Mouse (Mus musculus): ENCODE results near the gene Znhit2. TPM values are rescaled to one million over a fixed set of nuclear protein-coding genes. Genes with fewer than 3 reads are reported as not detected.
A peak's percentile ranks its signal among the peaks of the same experiment; 100 is the strongest.

Gene Znhit2
- polyA plus RNA-seq, 1 experiment from 2014 or later: 27.6 TPM

GRCm38 (mm10) chr19:6073889-6074288 is 12.9 kb downstream of the Znhit2 start:
- ATAC-seq (ENCODE audit: insufficient number of reproducible peaks, insufficient read depth, low FRiP score, low read depth): no peak
- Histone ChIP-seq H3K27ac (ENCODE audit: low read length) (no peak overlapping the region), H3K27me3 (ENCODE audit: control insufficient read depth, insufficient read depth, low read length) (no peaks in the 10 kb centered on the region), H3K9ac (replicated peaks; ENCODE audit: low read depth, low read length) (no peak overlapping the region), H3K9me3 (ENCODE audit: control insufficient read depth, low read depth, low read length) (no peaks in the 10 kb centered on the region), H3K4me2 (replicated peaks; ENCODE audit: low read depth, low read length) (no peak overlapping the region), H3K4me1 (ENCODE audit: control insufficient read depth, insufficient read depth, low read length) (peaks cover 7% of the 10 kb centered on the region; the same call in 1 of the 2 replicates), H3K4me3 (ENCODE audit: low read depth, low read length) (no peak overlapping the region), H3K36me3 (ENCODE audit: control insufficient read depth, insufficient read depth, low read length) (peaks cover 25% of the 10 kb centered on the region)
- 93% methylated on average over 5 of the region's 5 CpGs for WGBS

- Histone ChIP-seq H3K36me3 (ENCODE audit: control insufficient read depth, insufficient read depth, low read length) (peaks cover 30% of the 10 kb centered on the region), H3K27me3 (ENCODE audit: control insufficient read depth, insufficient read depth, low read length) (no peaks in the 10 kb centered on the region), H3K4me3 (ENCODE audit: low read depth, low read length) (peak within 1 kb of the TSS; percentile 79), H3K9me3 (ENCODE audit: control insufficient read depth, low read depth, low read length) (no peaks in the 10 kb centered on the region), H3K4me1 (ENCODE audit: control insufficient read depth, insufficient read depth, low read length) (peaks cover 7% of the 10 kb centered on the region; the same call in 1 of the 2 replicates), H3K9ac (replicated peaks; ENCODE audit: low read depth, low read length) (peak within 1 kb of the TSS; percentile 65), H3K4me2 (replicated peaks; ENCODE audit: low read depth, low read length) (peak within 1 kb of the TSS; percentile 86), H3K27ac (ENCODE audit: low read length) (peak within 1 kb of the TSS; percentile 85)
- ATAC-seq (ENCODE audit: insufficient number of reproducible peaks, insufficient read depth, low FRiP score, low read depth): peak; percentile 84
- WGBS: 1% methylated on average over 33 of the region's 33 CpGs
Observed at GRCm38 (mm10) chr19:6076564-6077393, 15.8 kb downstream of the Znhit2 start, which contains the start of gene Vps51. TSS of gene Vps51 (minus strand) at chr19:6077231.

GRCm38 (mm10) chr19:6079983-6080480 is 19.0 kb downstream of the Znhit2 start, which contains the start of gene Tmem262:
TSS of gene Tmem262 (plus strand) at chr19:6080033.
- no peak for ATAC-seq (ENCODE audit: insufficient number of reproducible peaks, insufficient read depth, low FRiP score, low read depth)
- peaks cover 31% of the 10 kb centered on the region for H3K36me3 ChIP-seq (ENCODE audit: control insufficient read depth, insufficient read depth, low read length)
- 89% methylated on average over 12 of the region's 12 CpGs for WGBS
- peaks cover 14% of the 10 kb centered on the region for H3K4me1 ChIP-seq (ENCODE audit: control insufficient read depth, insufficient read depth, low read length)
- no peaks in the 10 kb centered on the region for H3K27me3 ChIP-seq (ENCODE audit: control insufficient read depth, insufficient read depth, low read length)
- H3K27ac ChIP-seq (ENCODE audit: low read length): no peak within 1 kb of the TSS
- H3K4me3 ChIP-seq (ENCODE audit: low read depth, low read length): no peak within 1 kb of the TSS
- no peak within 1 kb of the TSS for H3K4me2 ChIP-seq (replicated peaks; ENCODE audit: low read depth, low read length)
- no peak within 1 kb of the TSS for H3K9ac ChIP-seq (replicated peaks; ENCODE audit: low read depth, low read length)
- H3K9me3 ChIP-seq (ENCODE audit: control insufficient read depth, low read depth, low read length): no peaks in the 10 kb centered on the region

- H3K36me3 ChIP-seq (ENCODE audit: control insufficient read depth, insufficient read depth, low read length): peaks cover 34% of the 10 kb centered on the region
- no peak within 1 kb of the TSS for H3K27ac ChIP-seq (ENCODE audit: low read length)
- no peaks in the 10 kb centered on the region for H3K27me3 ChIP-seq (ENCODE audit: control insufficient read depth, insufficient read depth, low read length)
- no peaks in the 10 kb centered on the region for H3K9me3 ChIP-seq (ENCODE audit: control insufficient read depth, low read depth, low read length)
- H3K4me3 ChIP-seq (ENCODE audit: low read depth, low read length): no peak within 1 kb of the TSS
- no peak for ATAC-seq (ENCODE audit: insufficient number of reproducible peaks, insufficient read depth, low FRiP score, low read depth)
- no peak within 1 kb of the TSS for H3K4me2 ChIP-seq (replicated peaks; ENCODE audit: low read depth, low read length)
- H3K9ac ChIP-seq (replicated peaks; ENCODE audit: low read depth, low read length): no peak within 1 kb of the TSS
- H3K4me1 ChIP-seq (ENCODE audit: control insufficient read depth, insufficient read depth, low read length): peaks cover 11% of the 10 kb centered on the region
- 89% methylated on average over 9 of the region's 9 CpGs for WGBS
Observed at GRCm38 (mm10) chr19:6082156-6082555, 21.2 kb downstream of the Znhit2 start, which contains the start of gene Gm28374. TSS of gene Gm28374 (minus strand) at chr19:6082256.

GRCm38 (mm10) chr19:6084478-6085248 is 23.7 kb downstream of the Znhit2 start, which contains the start of the genes Zfpl1 and Cdca5:
TSS of gene Zfpl1 (minus strand) at chr19:6084956.
TSS of gene Cdca5 (plus strand) at chr19:6084983.
- Histone ChIP-seq H3K9me3 (ENCODE audit: control insufficient read depth, low read depth, low read length) (no peaks in the 10 kb centered on the region), H3K4me2 (replicated peaks; ENCODE audit: low read depth, low read length) (peak within 1 kb of the TSS; percentile 97), H3K36me3 (ENCODE audit: control insufficient read depth, insufficient read depth, low read length) (peaks cover 34% of the 10 kb centered on the region), H3K27ac (ENCODE audit: low read length) (peak within 1 kb of the TSS; percentile 44; the same call in 1 of the 2 replicates), H3K9ac (replicated peaks; ENCODE audit: low read depth, low read length) (peak within 1 kb of the TSS; percentile 64), H3K27me3 (ENCODE audit: control insufficient read depth, insufficient read depth, low read length) (no peaks in the 10 kb centered on the region), H3K4me1 (ENCODE audit: control insufficient read depth, insufficient read depth, low read length) (peaks cover 11% of the 10 kb centered on the region), H3K4me3 (ENCODE audit: low read depth, low read length) (peak within 1 kb of the TSS; percentile 60)
- WGBS: under 1% methylated on average over 58 of the region's 58 CpGs
- peak; percentile 89 for ATAC-seq (ENCODE audit: insufficient number of reproducible peaks, insufficient read depth, low FRiP score, low read depth)

GRCm38 (mm10) chr19:6085417-6085879 is 24.5 kb downstream of the Znhit2 start:
- Histone ChIP-seq H3K9me3 (ENCODE audit: control insufficient read depth, low read depth, low read length) (no peaks in the 10 kb centered on the region), H3K9ac (replicated peaks; ENCODE audit: low read depth, low read length) (no peak overlapping the region; the same call in 1 of the 2 replicates), H3K4me1 (ENCODE audit: control insufficient read depth, insufficient read depth, low read length) (peaks cover 11% of the 10 kb centered on the region), H3K4me3 (ENCODE audit: low read depth, low read length) (peak overlapping the region; percentile 60), H3K36me3 (ENCODE audit: control insufficient read depth, insufficient read depth, low read length) (peaks cover 36% of the 10 kb centered on the region), H3K4me2 (replicated peaks; ENCODE audit: low read depth, low read length) (peak overlapping the region; percentile 54), H3K27me3 (ENCODE audit: control insufficient read depth, insufficient read depth, low read length) (no peaks in the 10 kb centered on the region), H3K27ac (ENCODE audit: low read length) (peak overlapping the region; percentile 34; the same call in 1 of the 2 replicates)
- ATAC-seq (ENCODE audit: insufficient number of reproducible peaks, insufficient read depth, low FRiP score, low read depth): peak; percentile 79; the same call in 1 of the 2 replicates
- WGBS: under 1% methylated on average over 17 of the region's 17 CpGs

- Histone ChIP-seq H3K27ac (ENCODE audit: low read length) (no peak overlapping the region), H3K4me3 (ENCODE audit: low read depth, low read length) (no peak overlapping the region), H3K9ac (replicated peaks; ENCODE audit: low read depth, low read length) (no peak overlapping the region), H3K27me3 (ENCODE audit: control insufficient read depth, insufficient read depth, low read length) (no peaks in the 10 kb centered on the region), H3K9me3 (ENCODE audit: control insufficient read depth, low read depth, low read length) (no peaks in the 10 kb centered on the region), H3K36me3 (ENCODE audit: control insufficient read depth, insufficient read depth, low read length) (peaks cover 35% of the 10 kb centered on the region), H3K4me2 (replicated peaks; ENCODE audit: low read depth, low read length) (no peak overlapping the region), H3K4me1 (ENCODE audit: control insufficient read depth, insufficient read depth, low read length) (peaks cover 7% of the 10 kb centered on the region)
- WGBS: 92% methylated on average over 13 of the region's 13 CpGs
- ATAC-seq (ENCODE audit: insufficient number of reproducible peaks, insufficient read depth, low FRiP score, low read depth): no peak
Observed at GRCm38 (mm10) chr19:6088841-6089240, 27.8 kb downstream of the Znhit2 start.

GRCm38 (mm10) chr19:6094119-6094518 is 33.1 kb downstream of the Znhit2 start, which contains the start of gene AC131692.1:
TSS of gene AC131692.1 (plus strand) at chr19:6094419.
- Histone ChIP-seq H3K4me2 (replicated peaks; ENCODE audit: low read depth, low read length) (no peak within 1 kb of the TSS), H3K9me3 (ENCODE audit: control insufficient read depth, low read depth, low read length) (no peaks in the 10 kb centered on the region), H3K27ac (ENCODE audit: low read length) (no peak within 1 kb of the TSS), H3K9ac (replicated peaks; ENCODE audit: low read depth, low read length) (no peak within 1 kb of the TSS), H3K27me3 (ENCODE audit: control insufficient read depth, insufficient read depth, low read length) (no peaks in the 10 kb centered on the region), H3K36me3 (ENCODE audit: control insufficient read depth, insufficient read depth, low read length) (peaks cover 27% of the 10 kb centered on the region), H3K4me3 (ENCODE audit: low read depth, low read length) (no peak within 1 kb of the TSS), H3K4me1 (ENCODE audit: control insufficient read depth, insufficient read depth, low read length) (no peaks in the 10 kb centered on the region)
- no peak for ATAC-seq (ENCODE audit: insufficient number of reproducible peaks, insufficient read depth, low FRiP score, low read depth)
- WGBS: 81% methylated on average over 7 of the region's 7 CpGs

Measured in stomach, embryonic 14.5 days (tissue).